Mouse (Mus musculus) MEL (cell line): ENCODE data around the gene Fam173a. TPM values are rescaled to one million over a fixed set of nuclear protein-coding genes. Genes with fewer than 3 reads are reported as not detected.
A peak's percentile ranks its signal among the peaks of the same experiment; 100 is the strongest.

ENCODE experiments used
- DNase-seq: peaks from one replicate; pipeline ENCODE4 v3.0.0; 2011; ENCODE audit warnings: low read depth, low spot score
- H3K27ac ChIP-seq: 2 replicates; pipeline ENCODE4 v1.5.1; 2012; ENCODE audit warnings: low read depth, mild to moderate bottlenecking, control low read depth, low read length, moderate library complexity; ENCODE audit not compliant: control insufficient read depth
- H3K27me3 ChIP-seq, 2 experiments: fragments of 150-350 bp in 1 of 2; sonication (generic) in 1 of 2; 2 replicates each; pipeline ENCODE4 v1.6.1; 2012; ENCODE audit warnings: low read length in 2 of 2, mild to moderate bottlenecking in 2 of 2, improper control_type of control experiment in 1 of 2, moderate library complexity in 1 of 2; ENCODE audit not compliant: insufficient read depth in 2 of 2, control insufficient read depth in 1 of 2
- H3K36me3 ChIP-seq, 2 experiments: 2 replicates each; pipeline ENCODE4 v1.6.1; 2012 to 2014; ENCODE audit warnings: low read length in 2 of 2, improper control_type of control experiment in 1 of 2, inconsistent platforms in 1 of 2, mild to moderate bottlenecking in 1 of 2; ENCODE audit not compliant: insufficient read depth in 2 of 2, control insufficient read depth in 1 of 2
- H3K4me1 ChIP-seq, 2 experiments: fragments of 150-350 bp in 1 of 2; sonication (generic) in 1 of 2; 2 replicates each; pipeline ENCODE4 v1.6.1; 2012; ENCODE audit warnings: low read length in 2 of 2, improper control_type of control experiment in 1 of 2, mild to moderate bottlenecking in 1 of 2; ENCODE audit not compliant: insufficient read depth in 2 of 2, control insufficient read depth in 1 of 2
- H3K4me3 ChIP-seq, 2 experiments: fragments of 150-350 bp in 1 of 2; sonication (generic) in 1 of 2; 2 replicates each; pipeline ENCODE4 v1.5.1; 2012; ENCODE audit warnings: low read depth in 2 of 2, low read length in 2 of 2, mild to moderate bottlenecking in 2 of 2, moderate library complexity in 2 of 2, control low read depth in 1 of 2, improper control_type of control experiment in 1 of 2; ENCODE audit not compliant: control insufficient read depth in 1 of 2, insufficient read depth in 1 of 2
- H3K79me2 ChIP-seq: 2 replicates; pipeline ENCODE4 v1.6.1; 2012; ENCODE audit warnings: mild to moderate bottlenecking, low read length, moderate library complexity; ENCODE audit not compliant: control insufficient read depth, poor library complexity, insufficient read depth
- H3K9ac ChIP-seq: 2 replicates; pipeline ENCODE4 v1.6.1; 2012; ENCODE audit warnings: low read depth, mild to moderate bottlenecking, control low read depth, low read length, moderate library complexity; ENCODE audit not compliant: control insufficient read depth, poor library complexity, severe bottlenecking
- H3K9me3 ChIP-seq: fragments of 150-350 bp; sonication (generic); replicated peaks from 2 replicates; pipeline ENCODE4 v1.6.1; 2012; ENCODE audit warnings: mild to moderate bottlenecking, low read length, improper control_type of control experiment, moderate library complexity; ENCODE audit not compliant: insufficient read depth
- BHLHE40 ChIP-seq: IDR thresholded peaks from 2 replicates; pipeline ENCODE4 v1.6.1; 2012; ENCODE audit warnings: low read depth, mild to moderate bottlenecking, inconsistent platforms, low read length, improper control_type of control experiment, borderline replicate concordance
- CHD1 ChIP-seq: IDR thresholded peaks from 2 replicates; pipeline ENCODE4 v1.6.1; 2012; ENCODE audit warnings: low read depth, mild to moderate bottlenecking, inconsistent platforms, low read length, improper control_type of control experiment
- CHD2 ChIP-seq: IDR thresholded peaks from 2 replicates; pipeline ENCODE4 v1.6.1; 2011; ENCODE audit warnings: low read length, improper control_type of control experiment
- E2F4 ChIP-seq: IDR thresholded peaks from 2 replicates; pipeline ENCODE4 v1.6.1; 2011; ENCODE audit warnings: low read depth, low read length, improper control_type of control experiment, borderline replicate concordance
- ELF1 ChIP-seq: IDR thresholded peaks from 2 replicates; pipeline ENCODE4 v1.6.1; 2014; ENCODE audit warnings: low read depth, mild to moderate bottlenecking, inconsistent platforms, low read length, improper control_type of control experiment, moderate library complexity
- EP300 ChIP-seq, 2 experiments: IDR thresholded peaks; 2 replicates each; pipeline ENCODE4 v1.6.1; 2011; ENCODE audit warnings: improper control_type of control experiment in 2 of 2, low read length in 2 of 2, low read depth in 1 of 2, mild to moderate bottlenecking in 1 of 2
- ETS1 ChIP-seq: IDR thresholded peaks from 2 replicates; pipeline ENCODE4 v1.6.1; 2012; ENCODE audit warnings: low read depth, mild to moderate bottlenecking, inconsistent platforms, low read length, improper control_type of control experiment, moderate library complexity
- GABPA ChIP-seq: IDR thresholded peaks from 2 replicates; pipeline ENCODE4 v1.6.1; 2012; ENCODE audit warnings: low read depth, mild to moderate bottlenecking, inconsistent platforms, low read length, improper control_type of control experiment, moderate library complexity
- GATA1 ChIP-seq: IDR thresholded peaks from 2 replicates; pipeline ENCODE4 v1.6.1; 2011; ENCODE audit warnings: low read depth, low read length, improper control_type of control experiment
- HCFC1 ChIP-seq: IDR thresholded peaks from 2 replicates; pipeline ENCODE4 v1.6.1; 2012; ENCODE audit warnings: low read depth, mild to moderate bottlenecking, inconsistent platforms, low read length, improper control_type of control experiment, moderate library complexity
- KAT2A ChIP-seq: conservative IDR thresholded peaks from 2 replicates; pipeline ENCODE4 v1.6.1; 2012; ENCODE audit warnings: low read depth, low read length, improper control_type of control experiment, inconsistent platforms
- MAFK ChIP-seq: IDR thresholded peaks from 2 replicates; pipeline ENCODE4 v1.6.1; 2011; ENCODE audit warnings: low read depth, mild to moderate bottlenecking, low read length, improper control_type of control experiment, borderline replicate concordance
- MAX ChIP-seq: IDR thresholded peaks from 2 replicates; pipeline ENCODE4 v1.6.1; 2011; ENCODE audit warnings: low read length, improper control_type of control experiment
- MAZ ChIP-seq: IDR thresholded peaks from 2 replicates; pipeline ENCODE4 v1.6.1; 2012; ENCODE audit warnings: low read depth, mild to moderate bottlenecking, inconsistent platforms, low read length, improper control_type of control experiment
- MXI1 ChIP-seq: IDR thresholded peaks from 2 replicates; pipeline ENCODE4 v1.6.1; 2011; ENCODE audit warnings: mild to moderate bottlenecking, low read depth, low read length, improper control_type of control experiment
- MYB ChIP-seq: IDR thresholded peaks from 2 replicates; pipeline ENCODE4 v1.6.1; 2011; ENCODE audit warnings: mild to moderate bottlenecking, low read depth, low read length, improper control_type of control experiment
- MYC ChIP-seq: IDR thresholded peaks from 2 replicates; pipeline ENCODE4 v1.6.1; 2011; ENCODE audit warnings: low read depth, mild to moderate bottlenecking, low read length, improper control_type of control experiment, moderate library complexity
- NELFE ChIP-seq: IDR thresholded peaks from 2 replicates; pipeline ENCODE4 v1.6.1; 2011; ENCODE audit warnings: low read depth, low read length, improper control_type of control experiment
- NRF1 ChIP-seq: IDR thresholded peaks from 2 replicates; pipeline ENCODE4 v1.6.1; 2014; ENCODE audit warnings: low read depth, mild to moderate bottlenecking, inconsistent platforms, low read length, improper control_type of control experiment, moderate library complexity; ENCODE audit not compliant: poor library complexity, insufficient read depth, severe bottlenecking
- POLR2A ChIP-seq, 2 experiments: IDR thresholded peaks; 2 replicates each; pipeline ENCODE4 v1.6.1; 2011 to 2012; ENCODE audit warnings: low read length in 2 of 2, mild to moderate bottlenecking in 2 of 2, control low read depth in 1 of 2, improper control_type of control experiment in 1 of 2, low read depth in 1 of 2, moderate library complexity in 1 of 2; ENCODE audit not compliant: control insufficient read depth in 1 of 2, insufficient read depth in 1 of 2, poor library complexity in 1 of 2
- RAD21 ChIP-seq: IDR thresholded peaks from 2 replicates; pipeline ENCODE4 v1.6.1; 2011; ENCODE audit warnings: mild to moderate bottlenecking, low read depth, low read length, improper control_type of control experiment
- RCOR1 ChIP-seq: IDR thresholded peaks from 2 replicates; pipeline ENCODE4 v1.6.1; 2012; ENCODE audit warnings: low read depth, mild to moderate bottlenecking, inconsistent platforms, low read length, improper control_type of control experiment
- SIN3A ChIP-seq: IDR thresholded peaks from 2 replicates; pipeline ENCODE4 v1.6.1; 2012; ENCODE audit warnings: low read length, improper control_type of control experiment, inconsistent platforms
- SMC3 ChIP-seq: IDR thresholded peaks from 2 replicates; pipeline ENCODE4 v1.6.1; 2011; ENCODE audit warnings: low read depth, low read length, improper control_type of control experiment
- TBP ChIP-seq: IDR thresholded peaks from 2 replicates; pipeline ENCODE4 v1.8.0; 2011; ENCODE audit warnings: low read depth, low read length, improper control_type of control experiment
- USF1 ChIP-seq: IDR thresholded peaks from 2 replicates; pipeline ENCODE4 v1.6.1; 2014; ENCODE audit warnings: low read depth, mild to moderate bottlenecking, inconsistent platforms, low read length, improper control_type of control experiment, moderate library complexity
- ZC3H11A ChIP-seq: IDR thresholded peaks from 2 replicates; pipeline ENCODE4 v1.6.1; 2012; ENCODE audit warnings: low read depth, mild to moderate bottlenecking, inconsistent platforms, low read length, improper control_type of control experiment
- ZMIZ1 ChIP-seq: IDR thresholded peaks from 2 replicates; pipeline ENCODE4 v1.6.1; 2012; ENCODE audit warnings: low read depth, mild to moderate bottlenecking, inconsistent platforms, low read length, improper control_type of control experiment, moderate library complexity
- ZNF384 ChIP-seq: IDR thresholded peaks from 2 replicates; pipeline ENCODE4 v1.6.1; 2012; ENCODE audit warnings: low read depth, mild to moderate bottlenecking, inconsistent platforms, low read length, improper control_type of control experiment
- polyA plus RNA-seq, 2 experiments: library from polyadenylated mRNA; stranded (reverse) in 1 of 2; unstranded in 1 of 2; fragments of >175 nt in 1 of 2; fragments of >200 nt in 1 of 2; gene quantifications; 2 replicates each; pipeline versions ENCODE4 v1.2.1 to v1.2.4; 2012; ENCODE audit warnings: low replicate concordance in 2 of 2, low read depth in 1 of 2; ENCODE audit not compliant: insufficient read length in 2 of 2, insufficient read depth in 1 of 2, missing spikeins in 1 of 2
- total RNA-seq: library from RNA; depleted of rRNA; stranded (reverse); fragments of 300-350 nt; gene quantifications from 2 replicates; pipeline ENCODE4 v1.2.3, GENCODE M21; 2012

Gene Fam173a
- total and polyA plus RNA-seq, 3 experiments, result 36.6 to 39.0 TPM; not detected in 1

- Histone ChIP-seq H3K9me3 (no peaks in the 10 kb centered on the region), H3K36me3 (peaks cover 0 to 9% of the 10 kb centered on the region in 2 experiments; a peak in 1 of 4 replicates), H3K4me3 (no peak overlapping the region), H3K27me3 (no peaks in the 10 kb centered on the region), H3K79me2 (peaks cover 20% of the 10 kb centered on the region), H3K9ac (no peak overlapping the region), H3K4me1 (peaks cover 0 to 30% of the 10 kb centered on the region in 2 experiments; a peak in 2 of 4 replicates), H3K27ac (no peak overlapping the region)
- DNase-seq, result no peak
- TF ChIP-seq CHD1, result no peak
- TF ChIP-seq GABPA, result no peak
- TF ChIP-seq NRF1, result no peak
- TF ChIP-seq MXI1, result no peak
- no peak for TF ChIP-seq NELFE
- no peak for TF ChIP-seq ELF1
- no peak for TF ChIP-seq MAFK
- no peak for TF ChIP-seq RAD21
- no peak for TF ChIP-seq ETS1
- no peak for TF ChIP-seq GATA1
Measured at GRCm38 (mm10) chr17:25794197-25794596, 1.5 kb upstream of the Fam173a start.

- H3K27me3 ChIP-seq, result no peaks in the 10 kb centered on the region
- peak overlapping the region; percentile 97 for H3K27ac ChIP-seq
- peaks cover 0 to 24% of the 10 kb centered on the region in 2 experiments; a peak in 2 of 4 replicates for H3K4me1 ChIP-seq
- H3K9ac ChIP-seq, result peak overlapping the region; percentile 87
- peaks cover 20% of the 10 kb centered on the region for H3K79me2 ChIP-seq
- peak overlapping the region; percentile 67 to 84 for H3K4me3 ChIP-seq
- peak; percentile 95 for DNase-seq
- H3K36me3 ChIP-seq, result peaks cover 0 to 5% of the 10 kb centered on the region in 2 experiments; a peak in 1 of 4 replicates
- H3K9me3 ChIP-seq, result no peaks in the 10 kb centered on the region
- peak; percentile 32; the same call in 1 of the 2 replicates for TF ChIP-seq NRF1
- TF ChIP-seq MAX, result no peak
- no peak; the same call in none of the 2 replicates for TF ChIP-seq ZMIZ1
- no peak for TF ChIP-seq MYB
- no peak for TF ChIP-seq CHD2
- TF ChIP-seq ZNF384, result no peak
- no peak for TF ChIP-seq SMC3
- TF ChIP-seq POLR2A (IDR thresholded peaks at IDR 0.05; ENCODE audit: control insufficient read depth in 1 of 2, insufficient read depth in 1 of 2, low read depth in 1 of 2, low read length in 2 of 2, poor library complexity in 1 of 2), result peak; percentile 55 to 82; a peak in 3 of 4 replicates
- TF ChIP-seq USF1, result no peak
- TF ChIP-seq EP300 (IDR thresholded peaks at IDR 0.05; ENCODE audit: low read depth in 1 of 2, low read length in 2 of 2), result peak in 1 of 2 experiments; percentile 36; a peak in 2 of 4 replicates
- TF ChIP-seq ETS1, result peak; percentile 49; the same call in 1 of the 2 replicates
- TF ChIP-seq RCOR1, result no peak
- no peak for TF ChIP-seq BHLHE40
- peak; percentile 81 for TF ChIP-seq SIN3A
- no peak for TF ChIP-seq RAD21
- TF ChIP-seq TBP, result peak; percentile 89
- no peak for TF ChIP-seq E2F4
- peak; percentile 92 for TF ChIP-seq HCFC1
- TF ChIP-seq MYC, result no peak
- no peak for TF ChIP-seq GABPA
- peak; percentile 86 for TF ChIP-seq NELFE
- peak; percentile 6; the same call in 1 of the 2 replicates for TF ChIP-seq MAZ
- TF ChIP-seq CHD1, result no peak; the same call in 1 of the 2 replicates
- TF ChIP-seq ZC3H11A, result no peak
- peak; percentile 1; the same call in 1 of the 2 replicates for TF ChIP-seq GATA1
- TF ChIP-seq MXI1, result peak; percentile 43; the same call in 1 of the 2 replicates
- TF ChIP-seq KAT2A, result no peak; the same call in 1 of the 2 replicates
Measured at GRCm38 (mm10) chr17:25791843-25792527, 716 bp downstream of the Fam173a start.
